Mouse (Mus musculus): ENCODE measurements at regions not wholly inside any gene's neighbourhood (a gene's known extent, or its start where the extent isn't known, plus 50 kb on each side); places are given as distances from the start of the nearest gene placed in this dataset.

- no peaks in the 10 kb centered on the region for H3K36me3 ChIP-seq (ENCODE audit: control insufficient read depth, insufficient read depth, low read length, poor library complexity, severe bottlenecking)
- no peaks in the 10 kb centered on the region for H3K27me3 ChIP-seq (ENCODE audit: control insufficient read depth, insufficient read depth, low read length, poor library complexity, severe bottlenecking)
- DNase-seq (ENCODE audit: low read depth, low spot score), result no peak
Measured at GRCm38 (mm10) chr1:90527947-90528717, 74.6 kb upstream of the Cops8 start.

- DNase-seq (ENCODE audit: low read depth, low spot score), result no peak
- no peaks in the 10 kb centered on the region for H3K36me3 ChIP-seq (ENCODE audit: control insufficient read depth, insufficient read depth, low read length, poor library complexity, severe bottlenecking)
- H3K27me3 ChIP-seq (ENCODE audit: control insufficient read depth, insufficient read depth, low read length, poor library complexity, severe bottlenecking), result no peaks in the 10 kb centered on the region
Measured at GRCm38 (mm10) chr1:90533481-90533880, 69.3 kb upstream of the Cops8 start.

- Histone ChIP-seq H3K27me3 (ENCODE audit: control insufficient read depth, insufficient read depth, low read length, poor library complexity, severe bottlenecking) (no peaks in the 10 kb centered on the region), H3K36me3 (ENCODE audit: control insufficient read depth, insufficient read depth, low read length, poor library complexity, severe bottlenecking) (no peaks in the 10 kb centered on the region)
- no peak for DNase-seq (ENCODE audit: low read depth, low spot score)
Measured at GRCm38 (mm10) chr1:90536105-90536504, 66.7 kb upstream of the Cops8 start.

- DNase-seq (ENCODE audit: low read depth, low spot score), result no peak
Measured at GRCm38 (mm10) chr1:90543801-90544795, 58.7 kb upstream of the Cops8 start.

GRCm38 (mm10) chr1:90544821-90545536, 57.8 kb upstream of the Cops8 start:
- H3K36me3 ChIP-seq (ENCODE audit: control insufficient read depth, insufficient read depth, low read length, poor library complexity, severe bottlenecking), result no peaks in the 10 kb centered on the region
- no peaks in the 10 kb centered on the region for H3K27me3 ChIP-seq (ENCODE audit: control insufficient read depth, insufficient read depth, low read length, poor library complexity, severe bottlenecking)
- no peak for DNase-seq (ENCODE audit: low read depth, low spot score)

More at GRCm38 (mm10) chr1:90543801-90544795, 58.7 kb upstream of the Cops8 start:
- Histone ChIP-seq H3K36me3 (ENCODE audit: control insufficient read depth, insufficient read depth, low read length, poor library complexity, severe bottlenecking) (no peaks in the 10 kb centered on the region), H3K27me3 (ENCODE audit: control insufficient read depth, insufficient read depth, low read length, poor library complexity, severe bottlenecking) (no peaks in the 10 kb centered on the region)

GRCm38 (mm10) chr1:90552644-90553043, 50.1 kb upstream of the Cops8 start:
- Histone ChIP-seq H3K36me3 (ENCODE audit: control insufficient read depth, insufficient read depth, low read length, poor library complexity, severe bottlenecking) (no peaks in the 10 kb centered on the region), H3K27me3 (ENCODE audit: control insufficient read depth, insufficient read depth, low read length, poor library complexity, severe bottlenecking) (no peaks in the 10 kb centered on the region)
- DNase-seq (ENCODE audit: low read depth, low spot score), result no peak
